Mouse (Mus musculus) stomach, postnatal 0 days (tissue): ENCODE measurements around the gene Klhl22.

Source experiments
- CTCF ChIP-seq: IDR thresholded peaks from 2 replicates; pipeline ENCODE4 v1.5.1; 2016; ENCODE audit warnings: antibody characterized with exemption, low read depth, mild to moderate bottlenecking, moderate library complexity
- EP300 ChIP-seq: optimal IDR thresholded peaks from 2 replicates; pipeline ENCODE3; 2016; ENCODE audit warnings: antibody characterized with exemption

DNA sequence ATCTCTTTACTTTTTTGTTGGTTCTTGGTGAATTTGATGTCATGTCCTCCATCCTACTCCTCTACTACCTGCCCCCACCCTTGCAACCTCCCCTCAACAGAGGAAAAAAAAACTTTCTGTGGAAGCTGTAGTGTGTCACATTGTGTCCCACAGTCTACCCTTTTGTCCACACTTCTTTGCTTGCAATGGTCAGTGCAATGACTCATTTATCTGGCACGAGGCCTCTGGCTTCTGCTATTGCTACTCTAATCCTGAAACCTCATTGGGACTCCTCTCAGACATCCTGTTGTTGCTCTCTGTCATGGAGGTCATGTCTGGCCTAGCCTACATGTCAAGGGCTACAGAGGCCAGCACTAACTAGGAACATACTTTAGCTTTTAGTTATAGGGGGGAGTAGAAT is 5.7 kb upstream of the Klhl22 start:
- no peak for TF ChIP-seq CTCF
- TF ChIP-seq EP300, result no peak
